Mouse (Mus musculus) neural tube, embryonic 14.5 days (tissue): ENCODE data around the gene Fcgr1. TPM values are rescaled to one million over a fixed set of nuclear protein-coding genes. Genes with fewer than 3 reads are reported as not detected.
"Not testable (repeated sequence)": the region's sequence is repeated elsewhere in the genome, so short reads cannot be mapped to it uniquely, and the experiment has no call there.

Experiments
- ATAC-seq: fragments of 200-750 bp; cut with Nextera tagmentation; 2 replicates; pipeline ENCODE4 v1.8.0; 2017; ENCODE audit warnings: low read depth, mild to moderate bottlenecking, moderate TSS enrichment, moderate library complexity
- H3K27ac ChIP-seq: fragments of 300-500 bp; sonication (generic); 2 replicates; pipeline ENCODE4 v1.5.1; 2014; ENCODE audit warnings: low read depth, mild to moderate bottlenecking, control low read depth, low read length, moderate library complexity, mixed read lengths
- H3K27me3 ChIP-seq: fragments of 300-500 bp; sonication (generic); 2 replicates; pipeline ENCODE4 v1.6.1; 2014; ENCODE audit warnings: low read length; ENCODE audit not compliant: control insufficient read depth, insufficient read depth
- H3K36me3 ChIP-seq: fragments of 300-500 bp; sonication (generic); 2 replicates; pipeline ENCODE4 v1.6.1; 2014; ENCODE audit warnings: low read length, mixed read lengths; ENCODE audit not compliant: control insufficient read depth, insufficient read depth
- H3K4me1 ChIP-seq: fragments of 300-500 bp; sonication (generic); 2 replicates; pipeline ENCODE4 v1.6.1; 2014; ENCODE audit warnings: low read length; ENCODE audit not compliant: control insufficient read depth, insufficient read depth
- H3K4me2 ChIP-seq: fragments of 300-500 bp; sonication (generic); 2 replicates; pipeline ENCODE4 v1.6.1; 2014; ENCODE audit warnings: mild to moderate bottlenecking, low read depth, low read length, control low read depth
- H3K4me3 ChIP-seq: fragments of 300-500 bp; sonication (generic); 2 replicates; pipeline ENCODE4 v1.5.1; 2014; ENCODE audit warnings: low read depth, low read length, control low read depth, mixed read lengths
- H3K9ac ChIP-seq: fragments of 300-500 bp; sonication (generic); replicated peaks from 2 replicates; pipeline ENCODE4 v1.6.1; 2014; ENCODE audit warnings: low read depth, mild to moderate bottlenecking, control low read depth, low read length, mixed read lengths
- H3K9me3 ChIP-seq: fragments of 300-500 bp; sonication (generic); 2 replicates; pipeline ENCODE4 v1.6.1; 2016; ENCODE audit warnings: low read length; ENCODE audit not compliant: control insufficient read depth
- WGBS: fragments of 180-500 bp; shearing (Covaris S2); extraction: QIAGEN DNeasy Blood & Tissue Kit; methylation state at CpG from one replicate; pipeline ENCODE4 v1.1.7; 2014; 5-methylcytosine and 5-hydroxymethylcytosine counted together
- polyA plus RNA-seq: library from polyadenylated mRNA; unstranded; fragments of >200 nt; fragmentation: Nextera tagmentation; extraction: Ambion mirVana; gene quantifications from 2 replicates; pipeline ENCODE4 v1.2.1, GENCODE M21; 2014

Gene Fcgr1
- polyA plus RNA-seq, 1 experiment from 2014 or later, result 0.37 TPM

GRCm38 (mm10) chr3:96309441-96309840, 15.7 kb upstream of the Fcgr1 start:
- H3K36me3 ChIP-seq, result no peaks in the 10 kb centered on the region
- no peaks in the 10 kb centered on the region for H3K27me3 ChIP-seq
- no peak overlapping the region for H3K27ac ChIP-seq
- no peak overlapping the region for H3K9ac ChIP-seq
- WGBS, result 63% methylated on average over 3 of the region's 3 CpGs
- no peak for ATAC-seq
- H3K4me3 ChIP-seq, result no peak overlapping the region
- H3K4me1 ChIP-seq, result no peaks in the 10 kb centered on the region
- no peaks in the 10 kb centered on the region for H3K9me3 ChIP-seq
- no peak overlapping the region for H3K4me2 ChIP-seq

- Histone ChIP-seq H3K9me3 (no peaks in the 10 kb centered on the region), H3K36me3 (no peaks in the 10 kb centered on the region), H3K4me2 (no peak overlapping the region), H3K4me3 (no peak overlapping the region), H3K4me1 (no peaks in the 10 kb centered on the region), H3K27me3 (no peaks in the 10 kb centered on the region), H3K27ac (no peak overlapping the region), H3K9ac (no peak overlapping the region)
- no peak for ATAC-seq
- 79% methylated on average over 9 of the region's 9 CpGs for WGBS
Observed at GRCm38 (mm10) chr3:96306506-96306905, 12.7 kb upstream of the Fcgr1 start.

- no peak for ATAC-seq
- Histone ChIP-seq H3K9ac (no peak overlapping the region), H3K27me3 (no peaks in the 10 kb centered on the region), H3K9me3 (no peaks in the 10 kb centered on the region), H3K4me1 (no peaks in the 10 kb centered on the region), H3K36me3 (no peaks in the 10 kb centered on the region), H3K4me2 (no peak overlapping the region), H3K4me3 (no peak overlapping the region), H3K27ac (no peak overlapping the region)
- 88% methylated on average over 5 of the region's 5 CpGs for WGBS
Observed at GRCm38 (mm10) chr3:96302076-96302475, 8.3 kb upstream of the Fcgr1 start.

- no peak overlapping the region for H3K9ac ChIP-seq
- H3K36me3 ChIP-seq, result no peaks in the 10 kb centered on the region
- no peaks in the 10 kb centered on the region for H3K27me3 ChIP-seq
- no peaks in the 10 kb centered on the region for H3K4me1 ChIP-seq
- H3K4me3 ChIP-seq, result no peak overlapping the region
- ATAC-seq, result no peak
- WGBS, result 75% methylated on average over 26 of the region's 26 CpGs
- H3K9me3 ChIP-seq, result no peaks in the 10 kb centered on the region
- H3K27ac ChIP-seq, result no peak overlapping the region
- H3K4me2 ChIP-seq, result no peak overlapping the region
Observed at GRCm38 (mm10) chr3:96300706-96301529, 7.1 kb upstream of the Fcgr1 start.

- H3K27me3 ChIP-seq, result no peaks in the 10 kb centered on the region
- no peak overlapping the region for H3K4me2 ChIP-seq
- no peak for ATAC-seq
- WGBS, result 95% methylated on average over 2 of the region's 2 CpGs
- H3K9me3 ChIP-seq, result no peaks in the 10 kb centered on the region
- H3K9ac ChIP-seq, result no peak overlapping the region
- no peaks in the 10 kb centered on the region for H3K4me1 ChIP-seq
- no peak overlapping the region for H3K27ac ChIP-seq
- H3K4me3 ChIP-seq, result no peak overlapping the region
- no peaks in the 10 kb centered on the region for H3K36me3 ChIP-seq
Observed at GRCm38 (mm10) chr3:96299562-96299961, 5.8 kb upstream of the Fcgr1 start.

GRCm38 (mm10) chr3:96298360-96298759, 4.6 kb upstream of the Fcgr1 start:
- no peak overlapping the region for H3K9ac ChIP-seq
- H3K36me3 ChIP-seq, result no peaks in the 10 kb centered on the region
- no peak overlapping the region for H3K4me3 ChIP-seq
- no peaks in the 10 kb centered on the region for H3K9me3 ChIP-seq
- no peak overlapping the region for H3K27ac ChIP-seq
- WGBS, result 94% methylated on average over 4 of the region's 4 CpGs
- no peaks in the 10 kb centered on the region for H3K4me1 ChIP-seq
- H3K27me3 ChIP-seq, result no peaks in the 10 kb centered on the region
- ATAC-seq, result no peak
- no peak overlapping the region for H3K4me2 ChIP-seq

GRCm38 (mm10) chr3:96293368-96293767, 401 bp downstream of the Fcgr1 start:
- no peak overlapping the region for H3K4me3 ChIP-seq
- H3K4me1 ChIP-seq, result no peaks in the 10 kb centered on the region
- H3K36me3 ChIP-seq, result no peaks in the 10 kb centered on the region
- no peak overlapping the region for H3K9ac ChIP-seq
- no peak overlapping the region for H3K27ac ChIP-seq
- H3K4me2 ChIP-seq, result no peak overlapping the region
- no peak for ATAC-seq
- 50% methylated on average over 5 of the region's 5 CpGs for WGBS
- H3K27me3 ChIP-seq, result no peaks in the 10 kb centered on the region
- H3K9me3 ChIP-seq, result no peaks in the 10 kb centered on the region

GRCm38 (mm10) chr3:96292641-96293040, 1.1 kb downstream of the Fcgr1 start:
- H3K9me3 ChIP-seq, result no peaks in the 10 kb centered on the region
- H3K36me3 ChIP-seq, result no peaks in the 10 kb centered on the region
- H3K27me3 ChIP-seq, result no peaks in the 10 kb centered on the region
- no peak overlapping the region for H3K4me2 ChIP-seq
- no peak for ATAC-seq
- no peak overlapping the region for H3K9ac ChIP-seq
- H3K27ac ChIP-seq, result no peak overlapping the region
- H3K4me3 ChIP-seq, result no peak overlapping the region
- 60% methylated on average over 6 of the region's 6 CpGs for WGBS
- H3K4me1 ChIP-seq, result no peaks in the 10 kb centered on the region

GRCm38 (mm10) chr3:96290727-96291126, 3.0 kb downstream of the Fcgr1 start:
- WGBS, result 95% methylated on average over 3 of the region's 3 CpGs
- H3K36me3 ChIP-seq, H3K27me3 ChIP-seq, H3K4me3 ChIP-seq, ATAC-seq, H3K4me2 ChIP-seq, H3K9me3 ChIP-seq, H3K9ac ChIP-seq, H3K27ac ChIP-seq, H3K4me1 ChIP-seq: not testable (repeated sequence)
